Mouse (Mus musculus): Measurements from ENCODE around the gene Pakap. TPM values are rescaled to one million over a fixed set of nuclear protein-coding genes. Genes with fewer than 3 reads are reported as not detected.

The Pakap gene
- polyA plus RNA-seq, 1 experiment from 2014 or later: 10.3 TPM

DNA sequence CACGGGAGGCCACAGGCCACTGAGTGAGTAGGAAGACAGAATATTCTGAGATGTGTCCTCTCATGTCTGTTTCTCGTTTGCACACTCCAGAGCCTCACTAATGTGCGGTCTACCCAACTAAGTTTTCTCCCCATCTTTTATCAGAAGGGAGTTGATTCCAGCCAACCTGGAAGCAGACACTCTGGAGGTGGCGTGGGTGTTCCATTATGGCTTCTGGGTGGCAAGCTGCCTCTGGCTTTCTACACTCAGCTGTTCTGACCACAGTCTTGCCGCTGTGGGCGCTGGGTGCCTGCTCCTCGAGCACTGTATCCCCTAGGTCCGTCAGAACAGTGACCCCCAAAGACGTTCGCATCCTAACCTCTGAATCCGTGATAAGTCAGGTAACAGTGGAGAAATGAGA, 115.0 kb downstream of the Pakap start:
- Histone ChIP-seq H3K36me3 (no peaks in the 10 kb centered on the region), H3K4me2 (no peak overlapping the region), H3K27ac (no peak overlapping the region), H3K4me3 (no peak overlapping the region), H3K9ac (no peak overlapping the region), H3K9me3 (no peaks in the 10 kb centered on the region), H3K4me1 (replicated peaks) (peaks cover 5% of the 10 kb centered on the region; the same call in 1 of the 2 replicates), H3K27me3 (no peaks in the 10 kb centered on the region)
- ATAC-seq (ENCODE audit: low FRiP score): no peak
- WGBS: 86% methylated on average over 11 of the region's 11 CpGs

DNA sequence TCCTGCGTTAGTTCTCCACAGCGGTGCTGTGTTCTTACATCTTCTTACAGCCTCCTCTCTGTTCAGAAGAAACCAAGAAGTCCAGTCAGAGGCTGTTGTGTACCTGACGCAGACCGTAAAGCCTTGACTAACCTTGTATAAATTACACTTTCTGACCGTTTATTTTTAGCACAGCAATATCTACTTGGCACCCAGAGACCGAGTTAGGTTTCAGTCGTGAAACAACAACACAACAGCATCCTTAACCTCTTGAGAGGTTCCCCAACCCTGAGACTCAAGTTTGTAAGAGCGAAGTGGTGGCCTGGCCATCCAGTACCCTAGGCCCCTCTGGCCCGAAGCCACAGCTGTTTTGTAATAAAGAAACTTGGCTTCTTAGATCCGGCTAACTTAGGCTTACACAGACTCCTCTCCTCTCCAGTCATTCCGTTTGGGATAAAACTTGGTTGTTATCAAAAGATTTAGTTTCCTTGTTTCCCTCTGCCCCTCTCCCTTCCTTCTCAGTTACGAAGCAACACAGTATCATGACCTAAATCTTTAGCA, 116.8 kb downstream of the Pakap start:
- WGBS: 84% methylated on average over 12 of the region's 12 CpGs
- H3K4me2 ChIP-seq: no peak overlapping the region
- H3K27me3 ChIP-seq: no peaks in the 10 kb centered on the region
- no peak for ATAC-seq (ENCODE audit: low FRiP score)
- no peaks in the 10 kb centered on the region for H3K36me3 ChIP-seq
- H3K9me3 ChIP-seq: no peaks in the 10 kb centered on the region
- H3K4me1 ChIP-seq (replicated peaks): peaks cover 5% of the 10 kb centered on the region; the same call in 1 of the 2 replicates
- H3K4me3 ChIP-seq: no peak overlapping the region
- no peak overlapping the region for H3K9ac ChIP-seq
- no peak overlapping the region for H3K27ac ChIP-seq

DNA sequence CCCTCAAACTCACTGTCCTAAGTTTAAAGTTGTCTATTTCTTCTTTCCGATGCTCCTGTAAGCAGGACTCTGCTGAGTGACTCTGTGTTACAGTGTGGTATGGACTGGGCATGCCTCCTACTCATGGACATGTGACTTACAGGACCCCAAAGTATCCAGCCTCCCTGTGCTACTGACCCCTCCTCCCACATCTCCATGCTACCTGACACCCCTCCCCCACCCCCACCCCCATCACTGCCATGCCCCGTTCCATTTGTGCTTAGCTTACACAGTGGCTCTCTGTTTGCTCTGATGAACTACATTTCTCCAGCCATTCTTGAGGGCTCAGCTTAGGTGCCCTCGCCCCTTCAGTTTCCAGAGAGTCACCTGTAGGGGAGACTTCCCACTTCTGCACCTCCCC, 118.8 kb downstream of the Pakap start:
- Histone ChIP-seq H3K27ac (no peak overlapping the region), H3K9me3 (no peaks in the 10 kb centered on the region), H3K4me3 (no peak overlapping the region), H3K36me3 (no peaks in the 10 kb centered on the region; the same call in 1 of the 2 replicates), H3K9ac (no peak overlapping the region), H3K4me2 (no peak overlapping the region), H3K27me3 (no peaks in the 10 kb centered on the region), H3K4me1 (replicated peaks) (0 out of 2 replicates have a peak, but pooled peaks cover under 1% of the 10 kb centered on the region)
- 86% methylated on average over 3 of the region's 3 CpGs for WGBS
- ATAC-seq (ENCODE audit: low FRiP score): no peak

DNA sequence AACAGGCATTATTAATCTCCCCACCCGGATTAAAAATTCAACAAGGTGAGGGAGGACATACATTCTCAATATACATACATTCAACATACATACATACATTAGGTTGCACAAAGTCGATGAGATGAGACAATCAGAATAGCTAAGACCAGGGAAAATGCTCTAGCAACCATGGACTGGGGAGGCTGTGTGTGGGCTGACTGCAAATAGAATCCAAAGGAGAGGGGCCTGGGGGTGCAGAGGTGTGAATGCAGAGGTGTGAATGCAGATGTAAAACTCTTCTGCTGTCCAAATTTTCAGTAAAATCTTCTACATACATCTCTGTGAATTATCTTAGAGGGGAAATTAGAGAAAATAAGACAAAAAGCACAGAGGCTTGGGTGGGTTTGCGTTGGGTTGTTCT, 119.6 kb downstream of the Pakap start:
- Histone ChIP-seq H3K4me2 (no peak overlapping the region), H3K4me3 (no peak overlapping the region), H3K9me3 (no peaks in the 10 kb centered on the region), H3K27ac (no peak overlapping the region), H3K27me3 (no peaks in the 10 kb centered on the region), H3K4me1 (replicated peaks) (no peaks in the 10 kb centered on the region), H3K9ac (no peak overlapping the region), H3K36me3 (no peaks in the 10 kb centered on the region; the same call in 1 of the 2 replicates)
- no peak for ATAC-seq (ENCODE audit: low FRiP score)
- 83% methylated on average over 3 of the region's 3 CpGs for WGBS

DNA sequence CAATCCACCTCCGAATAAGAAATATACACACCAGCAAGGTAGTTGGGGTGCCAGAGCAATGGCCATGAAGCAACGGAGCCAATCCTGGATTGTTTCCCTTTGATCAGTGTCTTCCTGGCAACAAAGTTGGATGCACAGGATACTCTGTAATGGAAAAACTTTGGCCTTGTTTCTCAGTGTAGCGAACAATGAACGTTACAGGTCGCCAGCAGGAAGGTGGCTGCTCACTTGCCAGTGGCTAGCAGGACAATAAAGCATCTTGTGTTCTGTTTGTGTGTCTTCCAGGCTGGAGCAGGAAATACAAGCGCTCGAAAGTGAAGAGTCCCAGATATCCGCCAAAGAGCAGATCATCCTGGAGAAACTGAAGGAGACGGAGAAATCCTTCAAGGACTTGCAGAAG, 120.2 kb downstream of the Pakap start:
- Histone ChIP-seq H3K4me1 (replicated peaks) (no peaks in the 10 kb centered on the region), H3K9ac (no peak overlapping the region), H3K4me2 (no peak overlapping the region), H3K27me3 (no peaks in the 10 kb centered on the region), H3K36me3 (no peaks in the 10 kb centered on the region; the same call in 1 of the 2 replicates), H3K9me3 (no peaks in the 10 kb centered on the region), H3K27ac (no peak overlapping the region), H3K4me3 (no peak overlapping the region)
- 85% methylated on average over 9 of the region's 9 CpGs for WGBS
- ATAC-seq (ENCODE audit: low FRiP score): no peak

DNA sequence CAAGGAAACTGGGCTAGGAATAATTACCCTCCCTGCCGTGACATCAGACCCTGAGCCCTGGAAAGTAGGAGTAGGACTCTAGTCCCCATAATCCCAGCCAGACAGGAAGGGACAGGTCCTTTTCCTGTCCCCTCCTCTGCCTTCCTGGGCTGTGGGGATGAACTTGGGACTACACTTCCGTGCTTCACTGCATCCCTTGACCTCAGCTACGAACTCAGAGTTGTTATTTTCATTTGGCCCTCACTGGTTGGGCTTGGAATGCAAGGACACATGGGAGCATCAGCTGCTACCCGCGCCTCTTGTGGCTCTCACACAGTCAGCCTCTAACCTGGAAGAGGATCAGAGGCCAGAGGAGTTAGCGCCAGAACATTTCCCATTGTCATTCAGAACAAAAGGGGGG, 122.0 kb downstream of the Pakap start:
- H3K9me3 ChIP-seq: no peaks in the 10 kb centered on the region
- no peaks in the 10 kb centered on the region for H3K27me3 ChIP-seq
- no peak for ATAC-seq (ENCODE audit: low FRiP score)
- no peak overlapping the region for H3K4me3 ChIP-seq
- no peaks in the 10 kb centered on the region for H3K4me1 ChIP-seq (replicated peaks)
- H3K36me3 ChIP-seq: no peaks in the 10 kb centered on the region; the same call in 1 of the 2 replicates
- H3K9ac ChIP-seq: no peak overlapping the region
- no peak overlapping the region for H3K4me2 ChIP-seq
- WGBS: 80% methylated on average over 6 of the region's 6 CpGs
- H3K27ac ChIP-seq: no peak overlapping the region

DNA sequence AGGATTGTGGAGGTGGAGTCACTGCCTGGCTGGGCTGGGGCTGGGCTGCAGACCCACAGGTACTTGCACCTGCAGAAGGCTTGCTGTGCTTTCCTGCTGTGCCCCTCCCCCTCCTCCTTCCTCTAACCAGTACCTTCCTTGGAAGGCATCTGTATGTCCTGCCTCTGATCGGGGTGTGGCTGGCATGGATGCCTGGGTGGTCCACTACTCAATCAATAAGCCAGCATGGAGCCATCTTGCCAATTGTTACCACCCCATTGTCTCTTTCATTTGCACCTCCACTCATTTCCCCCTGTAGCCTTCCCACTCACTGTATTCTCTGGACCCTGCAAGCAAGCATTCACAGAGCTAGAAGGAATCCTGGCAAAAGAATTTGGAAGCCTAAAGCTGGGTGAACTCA, 122.8 kb downstream of the Pakap start:
- Histone ChIP-seq H3K27me3 (no peaks in the 10 kb centered on the region), H3K36me3 (no peaks in the 10 kb centered on the region; the same call in 1 of the 2 replicates), H3K4me2 (no peak overlapping the region), H3K4me3 (no peak overlapping the region), H3K4me1 (replicated peaks) (no peaks in the 10 kb centered on the region), H3K9me3 (no peaks in the 10 kb centered on the region), H3K27ac (no peak overlapping the region), H3K9ac (no peak overlapping the region)
- no peak for ATAC-seq (ENCODE audit: low FRiP score)
- WGBS: 36% methylated on average over 1 of the region's 1 CpGs

DNA sequence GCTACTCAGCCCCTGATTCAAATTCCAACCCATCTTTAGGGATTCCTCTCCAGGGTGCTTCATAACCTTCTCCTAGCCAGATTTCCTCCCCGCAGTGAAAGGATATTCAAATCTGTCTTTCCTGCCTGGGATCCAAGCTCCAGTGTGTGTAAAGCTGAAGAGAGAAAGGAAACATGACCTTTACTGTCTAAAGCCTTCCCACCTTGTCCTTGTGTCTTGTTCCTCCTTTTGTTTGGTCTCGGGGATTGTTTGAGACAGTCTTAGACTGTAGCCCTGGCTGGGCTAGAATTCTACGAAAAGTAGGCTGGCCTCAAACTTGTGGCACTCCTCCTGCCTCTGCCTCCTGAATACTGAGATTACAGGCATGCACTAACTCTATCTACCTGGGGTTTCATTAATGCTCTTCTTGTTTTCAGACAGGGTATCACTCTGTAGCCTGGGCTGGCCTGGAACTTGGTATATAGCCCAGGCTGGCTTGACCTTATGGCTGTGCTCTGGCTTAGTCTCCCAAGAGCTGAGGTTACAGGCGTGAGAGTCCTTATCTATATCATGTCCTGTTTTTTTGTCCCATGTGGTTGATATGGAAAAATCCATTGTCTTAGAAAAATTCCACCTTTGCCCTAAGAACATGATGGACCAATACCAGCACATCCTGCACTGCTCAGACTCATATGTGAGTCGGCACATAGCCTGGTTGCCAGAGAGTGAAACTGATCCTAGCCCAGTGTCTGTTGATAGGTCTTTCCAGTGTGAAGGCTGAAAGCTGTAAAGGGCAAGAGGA, 126.6 kb downstream of the Pakap start:
- 82% methylated on average over 5 of the region's 5 CpGs for WGBS
- Histone ChIP-seq H3K4me3 (no peak overlapping the region), H3K4me1 (replicated peaks) (no peaks in the 10 kb centered on the region), H3K9ac (no peak overlapping the region), H3K27me3 (no peaks in the 10 kb centered on the region), H3K36me3 (no peaks in the 10 kb centered on the region; the same call in 1 of the 2 replicates), H3K27ac (no peak overlapping the region), H3K9me3 (no peaks in the 10 kb centered on the region), H3K4me2 (no peak overlapping the region)
- ATAC-seq (ENCODE audit: low FRiP score): no peak

DNA sequence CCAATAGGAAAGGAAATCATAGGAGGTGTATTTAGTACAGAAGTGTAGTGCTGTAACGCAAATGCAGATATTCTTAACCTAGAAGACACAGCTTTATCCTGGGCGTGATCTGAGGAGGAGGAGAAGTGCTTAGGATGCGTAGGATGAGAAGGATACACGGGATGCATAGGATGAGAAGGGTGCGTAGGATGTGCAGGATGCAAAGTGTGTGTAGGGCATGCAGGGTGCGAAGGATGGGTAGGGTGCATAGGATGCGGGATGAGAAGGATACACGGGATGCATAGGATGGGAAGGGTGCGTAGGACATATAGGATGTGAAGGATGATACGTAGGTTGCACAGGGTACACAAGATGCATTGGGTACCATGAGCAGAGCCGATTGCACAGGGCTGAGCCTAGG, 129.0 kb downstream of the Pakap start:
- no peak for ATAC-seq (ENCODE audit: low FRiP score)
- no peak overlapping the region for H3K9ac ChIP-seq
- H3K27ac ChIP-seq: no peak overlapping the region
- no peak overlapping the region for H3K4me2 ChIP-seq
- H3K36me3 ChIP-seq: no peaks in the 10 kb centered on the region
- H3K4me1 ChIP-seq (replicated peaks): no peaks in the 10 kb centered on the region
- H3K4me3 ChIP-seq: no peak overlapping the region
- H3K9me3 ChIP-seq: no peaks in the 10 kb centered on the region
- 96% methylated on average over 11 of the region's 11 CpGs for WGBS
- no peaks in the 10 kb centered on the region for H3K27me3 ChIP-seq

DNA sequence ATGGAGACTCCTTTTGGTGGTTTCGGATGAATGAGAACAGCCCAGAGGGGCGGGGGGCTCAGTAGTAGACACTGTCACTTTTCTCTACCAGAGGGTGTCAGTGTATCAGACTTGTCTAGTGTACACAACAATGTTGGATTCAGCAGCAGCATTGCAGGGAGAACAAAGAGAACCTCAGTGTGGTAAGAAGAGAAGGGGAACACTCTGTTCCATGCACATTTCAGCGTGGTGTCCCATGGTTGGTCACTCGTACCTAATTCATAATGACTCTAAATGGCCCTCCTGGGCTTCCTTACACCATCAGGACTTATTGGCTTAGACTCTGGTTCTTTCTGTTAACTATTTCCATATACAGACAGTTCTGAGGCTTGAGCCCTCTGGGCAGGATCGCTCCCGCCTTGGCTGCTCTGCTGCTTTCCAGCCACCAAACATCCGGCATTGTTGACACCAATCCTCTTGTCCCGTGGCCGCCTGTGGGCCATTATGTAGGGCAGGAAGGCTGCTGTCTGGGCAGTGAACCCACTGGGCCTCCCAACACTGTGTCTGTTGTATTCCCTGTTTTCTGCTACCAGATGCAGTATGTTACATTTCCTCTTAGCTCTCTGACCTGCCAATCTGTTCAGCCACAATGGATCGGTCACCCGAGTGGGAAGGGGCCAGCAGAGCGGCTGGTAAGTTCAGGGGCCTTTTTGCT, 130.1 kb downstream of the Pakap start:
- Histone ChIP-seq H3K9me3 (no peaks in the 10 kb centered on the region), H3K4me3 (no peak overlapping the region), H3K36me3 (no peaks in the 10 kb centered on the region), H3K9ac (no peak overlapping the region), H3K27me3 (no peaks in the 10 kb centered on the region), H3K4me1 (replicated peaks) (no peaks in the 10 kb centered on the region), H3K4me2 (no peak overlapping the region), H3K27ac (no peak overlapping the region)
- WGBS: 84% methylated on average over 12 of the region's 12 CpGs
- ATAC-seq (ENCODE audit: low FRiP score): no peak

DNA sequence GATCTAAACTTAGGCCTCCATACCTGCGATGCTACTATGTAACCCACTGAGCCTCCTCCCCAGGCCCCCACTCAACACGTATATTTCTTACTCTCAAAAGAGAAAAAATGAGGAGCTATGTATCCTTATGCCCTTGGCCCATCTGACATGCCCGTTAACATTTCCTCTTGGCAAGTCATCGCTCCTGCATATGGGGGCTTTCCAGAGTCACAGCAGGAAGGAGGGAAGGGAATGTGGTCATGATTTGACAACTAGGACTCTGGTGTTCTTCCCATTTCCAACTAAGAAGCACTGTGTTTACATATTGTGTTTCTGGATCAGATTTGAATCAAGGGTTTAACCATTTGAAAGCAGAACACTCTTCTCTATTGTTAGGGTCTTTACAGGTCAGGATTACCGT, 133.6 kb downstream of the Pakap start:
- no peaks in the 10 kb centered on the region for H3K36me3 ChIP-seq
- no peaks in the 10 kb centered on the region for H3K4me1 ChIP-seq (replicated peaks)
- no peak overlapping the region for H3K4me2 ChIP-seq
- no peak for ATAC-seq (ENCODE audit: low FRiP score)
- no peak overlapping the region for H3K4me3 ChIP-seq
- no peak overlapping the region for H3K27ac ChIP-seq
- no peaks in the 10 kb centered on the region for H3K9me3 ChIP-seq
- 84% methylated on average over 5 of the region's 5 CpGs for WGBS
- no peaks in the 10 kb centered on the region for H3K27me3 ChIP-seq
- H3K9ac ChIP-seq: no peak overlapping the region

DNA sequence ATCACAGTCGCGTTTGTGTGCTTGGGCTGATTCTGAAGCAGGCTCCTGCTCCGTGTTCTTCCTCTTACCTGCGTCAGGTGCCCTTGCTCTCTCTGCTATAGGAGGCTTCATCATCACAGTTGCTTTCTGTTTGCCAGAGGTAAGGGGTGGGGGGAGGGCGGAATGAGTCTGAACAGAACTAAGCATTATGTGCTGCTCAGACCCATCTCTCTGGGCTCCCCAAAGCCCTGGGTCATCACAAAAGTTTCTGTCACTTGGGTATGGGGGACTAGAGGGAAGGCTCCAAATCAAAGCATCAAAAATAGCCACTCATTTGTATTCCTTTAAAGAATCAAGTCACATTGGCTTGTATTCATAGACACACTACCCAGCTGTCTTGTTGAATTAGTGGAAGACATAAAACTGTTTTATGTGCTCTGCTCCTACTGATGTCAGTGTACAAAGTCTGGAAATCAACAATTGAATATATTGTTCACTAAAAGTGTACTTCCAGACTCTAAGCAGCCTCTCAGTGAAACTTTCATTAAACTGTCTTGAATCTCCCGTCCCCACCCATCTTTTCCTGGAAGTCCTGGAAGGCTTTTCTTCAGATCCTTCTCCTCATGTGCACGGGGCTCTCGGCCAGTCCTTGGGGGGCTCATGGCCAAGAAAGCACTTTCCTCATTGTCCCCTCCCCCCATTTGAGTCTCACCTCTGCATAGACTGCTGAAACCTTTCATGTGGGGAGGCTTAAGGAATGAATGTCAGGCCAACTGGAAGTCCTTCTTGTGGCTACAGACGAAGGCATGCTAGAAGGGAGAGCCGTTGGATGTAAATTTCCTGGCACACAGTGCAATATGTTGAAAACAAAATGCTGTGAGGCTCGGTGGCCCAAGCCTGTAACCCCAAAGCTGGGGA, 135.8 kb downstream of the Pakap start:
- no peak overlapping the region for H3K9ac ChIP-seq
- no peak overlapping the region for H3K4me2 ChIP-seq
- no peaks in the 10 kb centered on the region for H3K9me3 ChIP-seq
- H3K36me3 ChIP-seq: no peaks in the 10 kb centered on the region
- 85% methylated on average over 11 of the region's 11 CpGs for WGBS
- no peak for ATAC-seq (ENCODE audit: low FRiP score)
- no peak overlapping the region for H3K4me3 ChIP-seq
- H3K27ac ChIP-seq: no peak overlapping the region
- no peaks in the 10 kb centered on the region for H3K4me1 ChIP-seq (replicated peaks)
- H3K27me3 ChIP-seq: no peaks in the 10 kb centered on the region
